Mouse (Mus musculus): ENCODE measurements around the gene Ppp2r5e. TPM values are rescaled to one million over a fixed set of nuclear protein-coding genes. Genes with fewer than 3 reads are reported as not detected.

Gene Ppp2r5e
- polyA plus RNA-seq (2014; fragmentation: Nextera tagmentation; extraction: Ambion mirVana): 13.6 and 15.2 TPM in 2 replicates

DNA sequence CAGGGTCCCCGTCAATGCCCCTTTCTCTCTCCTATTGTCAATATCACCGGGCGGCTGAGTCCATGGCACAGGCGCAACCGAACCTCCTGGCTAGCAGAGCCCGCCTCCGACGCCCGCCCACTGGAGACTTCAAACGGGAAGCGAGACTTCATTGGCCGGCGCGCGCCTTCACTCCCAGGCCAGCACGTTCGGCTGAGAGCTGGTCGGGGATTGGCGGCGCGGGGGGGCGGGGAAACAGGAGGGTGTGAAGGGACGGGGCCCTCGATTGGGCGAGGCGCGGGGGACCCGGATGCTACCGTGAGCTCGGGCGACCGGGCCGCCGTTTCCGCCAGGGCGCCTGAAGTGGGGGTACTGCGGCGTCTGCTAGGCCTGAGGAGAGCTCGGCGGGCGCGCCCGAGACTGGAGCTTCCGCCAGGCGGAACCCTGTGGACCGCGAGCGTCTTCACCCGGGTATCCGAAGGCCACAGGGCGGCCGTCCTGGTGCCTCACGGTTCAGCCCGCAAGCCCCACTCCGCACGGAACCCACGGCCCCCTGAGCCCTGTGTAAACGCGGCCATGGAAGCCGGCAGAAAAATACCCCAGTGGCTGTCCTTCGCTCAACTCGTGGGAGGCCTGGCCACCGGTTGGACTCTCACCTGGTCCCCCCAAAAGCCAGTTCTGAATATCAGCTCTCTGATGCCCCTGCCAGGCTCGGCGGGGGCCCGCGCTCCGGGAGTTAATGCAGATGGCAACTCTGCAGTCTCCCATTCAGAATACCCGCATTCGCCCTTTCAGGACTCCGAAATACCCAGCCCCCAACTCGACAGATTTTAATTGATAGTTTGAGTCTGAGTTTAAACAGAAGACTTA lies at the start of gene Ppp2r5e:
Ppp2r5e (minus strand) TSS at position 92 of the 849 bp plus-strand sequence.
- peak within 1 kb of the TSS; percentile 86 for H3K4me2 ChIP-seq (ENCODE audit: low read length)
- ATAC-seq (replicated peaks; ENCODE audit: low FRiP score, low TSS enrichment, low read depth) (peak; percentile 100), DNase-seq (ENCODE audit: low spot score) (peak; percentile 98)
- H3K27ac ChIP-seq (ENCODE audit: low read depth): peak within 1 kb of the TSS; percentile 93
- H3K36me3 ChIP-seq (ENCODE audit: control insufficient read depth, insufficient read depth, low read length): peaks cover 12% of the 10 kb centered on the region
- H3K9me3 ChIP-seq (ENCODE audit: control insufficient read depth, low read length): no peaks in the 10 kb centered on the region
- under 1% methylated on average over 71 of the region's 72 CpGs for WGBS
- H3K4me1 ChIP-seq (replicated peaks; ENCODE audit: control insufficient read depth, insufficient read depth, low read length): peaks cover 11% of the 10 kb centered on the region; the same call in 1 of the 2 replicates
- peak within 1 kb of the TSS; percentile 96 for H3K9ac ChIP-seq (ENCODE audit: low read length)
- H3K4me3 ChIP-seq (ENCODE audit: low read depth, low read length): peak within 1 kb of the TSS; percentile 97
- no peaks in the 10 kb centered on the region for H3K27me3 ChIP-seq (replicated peaks; ENCODE audit: control insufficient read depth, insufficient read depth, low read length)

DNA sequence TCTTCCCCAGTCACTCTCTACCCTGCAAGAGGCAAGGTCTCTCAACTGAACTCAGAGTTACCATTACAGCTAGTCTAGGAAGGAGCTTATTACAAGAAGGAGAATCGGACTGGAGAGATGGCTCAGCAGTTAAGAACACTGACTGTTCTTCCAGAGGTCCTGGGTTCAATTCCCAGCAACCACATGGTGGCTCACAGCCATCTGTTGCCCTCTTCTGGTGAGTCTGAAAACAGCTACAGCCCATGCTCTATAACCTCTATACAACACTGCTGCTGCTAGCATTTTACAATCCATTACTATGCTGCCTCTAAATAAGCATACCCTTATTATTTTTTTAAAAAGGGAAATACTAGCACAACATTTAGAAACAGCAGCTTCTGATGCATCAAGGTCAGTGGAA lies 49.7 kb upstream of the Ppp2r5e start:
- H3K4me3 ChIP-seq (ENCODE audit: low read depth, low read length): no peak overlapping the region
- H3K4me1 ChIP-seq (replicated peaks; ENCODE audit: control insufficient read depth, insufficient read depth, low read length): no peaks in the 10 kb centered on the region; the same call in 1 of the 2 replicates
- H3K27ac ChIP-seq (ENCODE audit: low read depth): no peak overlapping the region
- ATAC-seq (replicated peaks; ENCODE audit: low FRiP score, low TSS enrichment, low read depth): no peak
- H3K4me2 ChIP-seq (ENCODE audit: low read length): no peak overlapping the region
- no peak overlapping the region for H3K9ac ChIP-seq (ENCODE audit: low read length)
- WGBS: 92% methylated on average over 1 of the region's 1 CpGs
- H3K9me3 ChIP-seq (ENCODE audit: control insufficient read depth, low read length): no peaks in the 10 kb centered on the region
- H3K27me3 ChIP-seq (replicated peaks; ENCODE audit: control insufficient read depth, insufficient read depth, low read length): no peaks in the 10 kb centered on the region
- H3K36me3 ChIP-seq (ENCODE audit: control insufficient read depth, insufficient read depth, low read length): no peaks in the 10 kb centered on the region
- no peak for DNase-seq (ENCODE audit: low spot score)

DNA sequence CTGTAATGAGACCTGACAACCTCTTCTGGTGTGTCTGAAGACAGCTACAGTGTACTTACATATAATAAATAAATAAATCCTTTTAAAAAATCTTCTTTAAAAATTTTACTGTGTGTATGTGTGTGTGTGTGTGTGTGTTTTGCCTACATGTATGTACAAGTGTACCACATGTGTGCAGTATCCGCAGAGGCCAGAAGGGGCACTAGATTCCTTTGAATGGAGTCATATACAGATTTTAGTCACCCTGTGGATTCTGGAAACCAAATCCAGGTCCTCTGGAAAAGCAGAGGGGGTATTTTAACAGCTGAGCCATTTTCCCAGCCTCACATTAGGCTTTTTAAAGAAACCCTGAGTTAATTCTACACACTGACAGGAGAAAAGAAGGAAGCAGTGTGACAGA lies 45.7 kb upstream of the Ppp2r5e start:
- Histone ChIP-seq H3K4me2 (ENCODE audit: low read length) (no peak overlapping the region), H3K9me3 (ENCODE audit: control insufficient read depth, low read length) (no peaks in the 10 kb centered on the region), H3K27ac (ENCODE audit: low read depth) (no peak overlapping the region), H3K4me3 (ENCODE audit: low read depth, low read length) (no peak overlapping the region), H3K9ac (ENCODE audit: low read length) (no peak overlapping the region), H3K4me1 (replicated peaks; ENCODE audit: control insufficient read depth, insufficient read depth, low read length) (no peaks in the 10 kb centered on the region; the same call in 1 of the 2 replicates), H3K27me3 (replicated peaks; ENCODE audit: control insufficient read depth, insufficient read depth, low read length) (no peaks in the 10 kb centered on the region), H3K36me3 (ENCODE audit: control insufficient read depth, insufficient read depth, low read length) (no peaks in the 10 kb centered on the region)
- ATAC-seq (replicated peaks; ENCODE audit: low FRiP score, low TSS enrichment, low read depth) (no peak), DNase-seq (ENCODE audit: low spot score) (no peak)
- 89% methylated on average over 1 of the region's 1 CpGs for WGBS

DNA sequence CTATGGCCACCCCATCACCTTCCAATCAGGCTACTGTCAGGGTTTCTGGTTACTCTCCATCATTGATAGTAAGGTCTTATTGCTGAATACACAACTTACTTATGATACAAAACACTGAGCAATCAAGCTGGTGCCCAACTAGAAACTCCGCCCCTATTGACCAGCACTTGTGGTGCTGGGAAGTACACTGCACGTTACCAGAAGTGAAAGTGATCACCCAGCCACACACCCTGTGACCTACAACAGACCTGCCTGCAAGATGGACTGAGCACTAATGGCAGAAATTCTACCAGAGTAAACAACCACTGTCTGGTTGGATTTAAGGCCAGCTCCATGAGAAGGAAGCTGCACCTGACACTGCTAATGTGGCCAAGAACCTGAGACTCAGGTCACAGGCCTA lies 42.3 kb upstream of the Ppp2r5e start:
- Histone ChIP-seq H3K27me3 (replicated peaks; ENCODE audit: control insufficient read depth, insufficient read depth, low read length) (no peaks in the 10 kb centered on the region), H3K4me1 (replicated peaks; ENCODE audit: control insufficient read depth, insufficient read depth, low read length) (no peaks in the 10 kb centered on the region), H3K4me3 (ENCODE audit: low read depth, low read length) (no peak overlapping the region), H3K9me3 (ENCODE audit: control insufficient read depth, low read length) (no peaks in the 10 kb centered on the region), H3K36me3 (ENCODE audit: control insufficient read depth, insufficient read depth, low read length) (no peaks in the 10 kb centered on the region), H3K4me2 (ENCODE audit: low read length) (no peak overlapping the region), H3K27ac (ENCODE audit: low read depth) (no peak overlapping the region), H3K9ac (ENCODE audit: low read length) (no peak overlapping the region)
- DNase-seq (ENCODE audit: low spot score) (no peak), ATAC-seq (replicated peaks; ENCODE audit: low FRiP score, low TSS enrichment, low read depth) (no peak)
- 76% methylated on average over 2 of the region's 2 CpGs for WGBS

DNA sequence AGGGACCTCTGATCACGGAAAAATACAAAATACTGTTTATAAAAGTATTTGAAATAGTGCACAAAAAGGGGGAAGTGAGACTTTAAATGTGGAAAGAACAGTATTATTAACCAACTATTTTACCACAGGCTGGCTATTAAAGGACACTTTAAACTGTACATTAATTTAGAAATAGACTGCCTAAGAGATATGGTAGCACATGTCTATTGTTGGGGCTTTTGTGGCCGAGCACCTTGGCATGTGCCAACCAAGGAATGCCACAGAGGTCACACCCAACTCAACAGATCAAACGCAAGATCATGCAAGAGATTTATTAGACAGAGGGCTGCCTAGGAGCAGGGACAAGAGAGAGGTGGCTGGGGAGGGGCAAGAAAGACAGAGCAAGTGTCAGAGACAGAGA lies 41.1 kb upstream of the Ppp2r5e start:
- Histone ChIP-seq H3K4me1 (replicated peaks; ENCODE audit: control insufficient read depth, insufficient read depth, low read length) (no peaks in the 10 kb centered on the region), H3K4me2 (ENCODE audit: low read length) (no peak overlapping the region), H3K9me3 (ENCODE audit: control insufficient read depth, low read length) (no peaks in the 10 kb centered on the region), H3K9ac (ENCODE audit: low read length) (no peak overlapping the region), H3K4me3 (ENCODE audit: low read depth, low read length) (no peak overlapping the region), H3K27ac (ENCODE audit: low read depth) (no peak overlapping the region), H3K27me3 (replicated peaks; ENCODE audit: control insufficient read depth, insufficient read depth, low read length) (no peaks in the 10 kb centered on the region), H3K36me3 (ENCODE audit: control insufficient read depth, insufficient read depth, low read length) (peaks cover 5% of the 10 kb centered on the region; the same call in 1 of the 2 replicates)
- ATAC-seq (replicated peaks; ENCODE audit: low FRiP score, low TSS enrichment, low read depth): no peak
- WGBS: 83% methylated on average over 3 of the region's 3 CpGs
- no peak for DNase-seq (ENCODE audit: low spot score)

DNA sequence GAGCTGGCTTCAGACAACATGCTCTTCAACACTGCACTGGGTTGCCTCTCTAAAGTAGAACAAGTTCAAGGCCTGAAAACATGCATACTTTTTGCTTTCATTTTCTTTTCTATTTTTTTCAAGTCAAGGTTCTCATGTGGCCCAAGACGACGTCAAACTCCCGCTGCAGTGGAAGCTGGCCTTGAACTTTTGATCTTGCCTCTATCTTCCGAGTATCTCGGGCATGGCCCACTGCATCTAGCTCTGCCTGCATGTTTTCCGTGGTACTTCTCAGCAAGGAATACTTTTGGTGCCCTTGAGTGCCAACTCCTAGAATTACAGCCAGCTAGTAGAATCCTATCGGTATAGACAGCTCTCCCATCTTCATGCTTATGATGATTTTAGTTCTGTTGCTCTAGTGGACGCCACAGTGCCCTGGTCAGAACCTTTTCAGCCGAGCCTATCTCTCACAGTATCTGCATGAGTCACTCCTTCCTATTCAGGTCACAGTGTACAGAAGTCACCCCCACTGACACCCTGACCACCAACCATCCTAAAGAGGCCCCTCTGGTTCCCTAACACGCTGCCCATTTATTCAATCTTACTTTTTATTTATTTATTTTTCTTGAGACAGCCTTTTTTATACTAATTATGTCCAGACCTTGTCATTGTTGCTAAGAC lies 39.9 kb upstream of the Ppp2r5e start:
- 84% methylated on average over 10 of the region's 10 CpGs for WGBS
- H3K9ac ChIP-seq (ENCODE audit: low read length): no peak overlapping the region
- no peak overlapping the region for H3K27ac ChIP-seq (ENCODE audit: low read depth)
- DNase-seq (ENCODE audit: low spot score): no peak
- ATAC-seq (replicated peaks; ENCODE audit: low FRiP score, low TSS enrichment, low read depth): no peak
- H3K4me3 ChIP-seq (ENCODE audit: low read depth, low read length): no peak overlapping the region
- H3K4me2 ChIP-seq (ENCODE audit: low read length): no peak overlapping the region
- H3K9me3 ChIP-seq (ENCODE audit: control insufficient read depth, low read length): no peaks in the 10 kb centered on the region
- H3K36me3 ChIP-seq (ENCODE audit: control insufficient read depth, insufficient read depth, low read length): peaks cover 10% of the 10 kb centered on the region; the same call in 1 of the 2 replicates
- no peaks in the 10 kb centered on the region for H3K4me1 ChIP-seq (replicated peaks; ENCODE audit: control insufficient read depth, insufficient read depth, low read length)
- H3K27me3 ChIP-seq (replicated peaks; ENCODE audit: control insufficient read depth, insufficient read depth, low read length): no peaks in the 10 kb centered on the region

DNA sequence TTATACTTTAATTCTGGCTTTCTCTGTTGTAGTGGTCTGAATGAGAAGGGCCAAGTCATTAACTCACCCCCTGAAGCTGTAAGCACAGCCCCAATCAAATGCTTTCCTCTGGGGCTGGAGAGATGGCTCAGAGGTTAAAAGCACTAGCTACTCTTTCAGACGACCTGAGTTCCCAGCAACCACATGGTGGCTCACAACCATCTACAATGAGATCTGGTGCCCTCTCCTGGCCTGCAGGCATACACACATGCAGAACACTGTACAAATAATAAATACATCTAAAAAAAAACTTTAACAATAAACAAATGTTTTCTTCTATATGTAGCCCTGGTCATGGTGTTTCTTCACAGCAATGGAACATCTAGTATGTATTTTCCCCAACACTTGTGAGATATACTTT lies 33.6 kb upstream of the Ppp2r5e start:
- no peak overlapping the region for H3K4me3 ChIP-seq (ENCODE audit: low read depth, low read length)
- no peak overlapping the region for H3K27ac ChIP-seq (ENCODE audit: low read depth)
- no peak overlapping the region for H3K9ac ChIP-seq (ENCODE audit: low read length)
- no peaks in the 10 kb centered on the region for H3K9me3 ChIP-seq (ENCODE audit: control insufficient read depth, low read length)
- H3K4me1 ChIP-seq (replicated peaks; ENCODE audit: control insufficient read depth, insufficient read depth, low read length): no peaks in the 10 kb centered on the region
- H3K36me3 ChIP-seq (ENCODE audit: control insufficient read depth, insufficient read depth, low read length): peaks cover 10% of the 10 kb centered on the region; the same call in 1 of the 2 replicates
- DNase-seq (ENCODE audit: low spot score): no peak
- no peak overlapping the region for H3K4me2 ChIP-seq (ENCODE audit: low read length)
- ATAC-seq (replicated peaks; ENCODE audit: low FRiP score, low TSS enrichment, low read depth): no peak
- H3K27me3 ChIP-seq (replicated peaks; ENCODE audit: control insufficient read depth, insufficient read depth, low read length): no peaks in the 10 kb centered on the region
- 81% methylated on average over 1 of the region's 1 CpGs for WGBS

DNA sequence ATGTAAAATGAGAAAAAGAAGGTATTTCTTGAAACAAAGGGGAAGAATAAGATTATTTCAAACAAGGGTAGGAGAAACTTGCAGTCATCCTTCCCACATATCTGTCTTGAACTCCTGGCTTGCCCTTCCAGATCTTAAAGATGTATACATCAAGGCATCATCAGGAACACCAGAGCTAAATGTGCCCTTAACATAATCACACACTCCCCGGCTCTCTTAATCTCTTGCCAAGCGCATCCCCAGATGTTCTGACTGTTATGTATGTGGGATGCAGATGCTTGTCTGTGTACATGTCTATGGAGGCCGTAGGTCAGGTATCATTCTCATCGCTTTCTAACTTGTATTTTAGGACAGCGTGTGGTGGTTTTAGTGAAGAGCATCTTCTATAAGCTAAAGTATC lies 27.2 kb upstream of the Ppp2r5e start:
- Histone ChIP-seq H3K4me2 (ENCODE audit: low read length) (no peak overlapping the region), H3K27ac (ENCODE audit: low read depth) (no peak overlapping the region), H3K27me3 (replicated peaks; ENCODE audit: control insufficient read depth, insufficient read depth, low read length) (no peaks in the 10 kb centered on the region), H3K4me1 (replicated peaks; ENCODE audit: control insufficient read depth, insufficient read depth, low read length) (no peaks in the 10 kb centered on the region), H3K9ac (ENCODE audit: low read length) (no peak overlapping the region), H3K36me3 (ENCODE audit: control insufficient read depth, insufficient read depth, low read length) (no peaks in the 10 kb centered on the region), H3K9me3 (ENCODE audit: control insufficient read depth, low read length) (0 out of 2 replicates have a peak, but pooled peaks cover 6% of the 10 kb centered on the region), H3K4me3 (ENCODE audit: low read depth, low read length) (no peak overlapping the region)
- ATAC-seq (replicated peaks; ENCODE audit: low FRiP score, low TSS enrichment, low read depth) (no peak), DNase-seq (ENCODE audit: low spot score) (no peak)
- WGBS: 87% methylated on average over 5 of the region's 5 CpGs

Data from intestine, embryonic 14.5 days (tissue).